Mouse (Mus musculus): ENCODE results near the gene Agbl1. TPM values are rescaled to one million over a fixed set of nuclear protein-coding genes. Genes with fewer than 3 reads are reported as not detected.

The Agbl1 gene
- polyA plus RNA-seq, 1 experiment from 2014 or later: 0.17 TPM

DNA sequence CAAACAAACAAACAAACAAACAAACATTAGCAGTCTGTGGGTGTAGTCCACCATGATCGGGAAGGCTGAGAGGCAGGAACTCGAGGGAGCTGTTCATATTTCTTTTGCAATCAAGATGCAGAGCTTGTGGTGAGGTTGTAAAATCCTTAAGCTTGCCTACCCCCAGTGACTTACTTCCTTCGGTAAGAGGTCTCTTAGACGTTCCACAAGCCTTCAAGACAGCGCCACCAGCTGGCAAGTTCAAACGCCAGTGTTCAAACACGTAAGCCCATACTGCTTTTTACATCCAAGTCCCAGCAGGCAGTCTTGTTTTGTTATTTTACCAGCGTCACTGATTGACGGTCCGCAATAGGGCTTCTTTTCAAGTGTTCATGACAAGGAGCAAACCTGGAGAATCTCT is 123.8 kb downstream of the Agbl1 start:
- Histone ChIP-seq H3K4me1 (ENCODE audit: control insufficient read depth, insufficient read depth, low read length) (no peaks in the 10 kb centered on the region), H3K9ac (ENCODE audit: low read length) (no peak overlapping the region), H3K9me3 (ENCODE audit: control insufficient read depth, low read length) (no peaks in the 10 kb centered on the region), H3K27me3 (ENCODE audit: control insufficient read depth, insufficient read depth, low read length) (no peaks in the 10 kb centered on the region), H3K4me3 (ENCODE audit: low read depth, low read length) (no peak overlapping the region), H3K4me2 (ENCODE audit: low read depth) (no peak overlapping the region), H3K27ac (ENCODE audit: low read depth, low read length) (no peak overlapping the region), H3K36me3 (ENCODE audit: control insufficient read depth, insufficient read depth, low read length) (no peaks in the 10 kb centered on the region)
- ATAC-seq (ENCODE audit: insufficient read depth, low FRiP score, low TSS enrichment) (no peak), DNase-seq (ENCODE audit: low spot score) (peak; percentile 27)
- 50% methylated on average over 10 of the region's 10 CpGs for WGBS

DNA sequence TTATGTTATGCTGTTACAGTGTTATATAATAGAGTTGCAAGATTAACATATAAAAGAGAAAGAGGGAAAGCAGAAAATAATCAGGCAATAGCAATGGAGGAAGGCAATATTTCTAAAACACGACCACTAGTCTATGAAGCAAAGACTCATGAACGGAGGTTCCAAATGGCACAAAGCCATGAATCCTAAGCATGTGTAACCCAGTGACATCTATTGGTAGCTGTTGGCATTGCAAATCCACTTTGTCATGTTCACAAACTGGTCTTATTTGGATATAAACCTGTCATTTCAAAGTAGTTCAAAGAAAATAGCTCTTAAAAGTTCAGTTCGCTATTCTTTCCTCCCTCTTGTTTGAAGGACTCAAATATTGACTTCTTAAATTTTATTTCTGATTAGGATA is 124.8 kb downstream of the Agbl1 start:
- DNase-seq (ENCODE audit: low spot score): no peak
- 37% methylated on average over 3 of the region's 3 CpGs for WGBS
- Histone ChIP-seq H3K9ac (ENCODE audit: low read length) (no peak overlapping the region), H3K27me3 (ENCODE audit: control insufficient read depth, insufficient read depth, low read length) (no peaks in the 10 kb centered on the region), H3K4me3 (ENCODE audit: low read depth, low read length) (no peak overlapping the region), H3K36me3 (ENCODE audit: control insufficient read depth, insufficient read depth, low read length) (no peaks in the 10 kb centered on the region), H3K27ac (ENCODE audit: low read depth, low read length) (no peak overlapping the region), H3K4me1 (ENCODE audit: control insufficient read depth, insufficient read depth, low read length) (no peaks in the 10 kb centered on the region), H3K9me3 (ENCODE audit: control insufficient read depth, low read length) (no peaks in the 10 kb centered on the region), H3K4me2 (ENCODE audit: low read depth) (no peak overlapping the region)
- no peak for ATAC-seq (ENCODE audit: insufficient read depth, low FRiP score, low TSS enrichment)

DNA sequence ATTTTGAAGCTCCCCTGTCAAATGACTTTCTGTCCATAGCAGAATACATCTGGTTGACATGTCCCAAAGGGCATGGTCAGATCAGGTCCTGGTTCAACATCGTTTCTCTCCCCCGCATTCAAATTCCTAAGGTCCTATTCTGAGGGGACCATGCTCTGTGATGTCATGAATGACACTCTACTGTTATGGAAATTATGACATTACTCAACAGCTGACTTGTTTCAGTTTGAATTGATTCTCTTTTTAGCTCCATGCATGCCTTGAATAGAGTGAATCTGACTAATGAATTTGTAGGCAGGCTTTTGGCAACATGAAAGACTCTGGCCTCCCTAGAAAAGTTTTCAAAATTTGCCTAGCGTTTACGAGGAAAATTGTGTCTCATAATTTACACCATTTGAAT is 141.6 kb downstream of the Agbl1 start:
- Histone ChIP-seq H3K36me3 (ENCODE audit: control insufficient read depth, insufficient read depth, low read length) (no peaks in the 10 kb centered on the region), H3K4me3 (ENCODE audit: low read depth, low read length) (no peak overlapping the region), H3K9me3 (ENCODE audit: control insufficient read depth, low read length) (no peaks in the 10 kb centered on the region; the same call in 1 of the 2 replicates), H3K4me2 (ENCODE audit: low read depth) (no peak overlapping the region), H3K4me1 (ENCODE audit: control insufficient read depth, insufficient read depth, low read length) (no peaks in the 10 kb centered on the region), H3K27me3 (ENCODE audit: control insufficient read depth, insufficient read depth, low read length) (no peaks in the 10 kb centered on the region), H3K9ac (ENCODE audit: low read length) (no peak overlapping the region), H3K27ac (ENCODE audit: low read depth, low read length) (no peak overlapping the region)
- 57% methylated on average over 4 of the region's 4 CpGs for WGBS
- no peak for ATAC-seq (ENCODE audit: insufficient read depth, low FRiP score, low TSS enrichment)
- DNase-seq (ENCODE audit: low spot score): no peak

DNA sequence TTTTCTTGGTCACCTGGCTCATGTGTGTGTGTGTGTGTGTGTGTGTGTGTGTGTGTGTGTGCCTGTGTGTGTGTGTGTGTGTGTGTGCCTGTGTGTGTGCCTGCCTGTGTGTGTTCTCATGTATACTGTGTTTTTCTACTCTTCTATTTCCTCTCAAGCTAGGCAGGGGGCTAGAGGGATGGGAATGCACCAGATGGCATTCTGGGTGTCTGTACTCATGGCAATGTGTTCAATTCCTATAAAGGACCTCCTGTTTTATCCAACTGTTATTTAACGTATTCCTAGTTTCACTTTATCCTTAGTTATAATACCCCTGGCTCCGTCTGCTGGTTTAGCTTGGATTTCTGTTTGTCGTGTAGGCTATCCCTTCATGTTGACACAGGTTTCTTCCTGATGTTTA is 149.8 kb downstream of the Agbl1 start:
- no peak overlapping the region for H3K4me3 ChIP-seq (ENCODE audit: low read depth, low read length)
- WGBS: 90% methylated on average over 3 of the region's 3 CpGs
- no peak for ATAC-seq (ENCODE audit: insufficient read depth, low FRiP score, low TSS enrichment)
- no peaks in the 10 kb centered on the region for H3K4me1 ChIP-seq (ENCODE audit: control insufficient read depth, insufficient read depth, low read length)
- DNase-seq (ENCODE audit: low spot score): no peak
- no peaks in the 10 kb centered on the region for H3K36me3 ChIP-seq (ENCODE audit: control insufficient read depth, insufficient read depth, low read length)
- no peaks in the 10 kb centered on the region for H3K9me3 ChIP-seq (ENCODE audit: control insufficient read depth, low read length)
- no peak overlapping the region for H3K4me2 ChIP-seq (ENCODE audit: low read depth)
- no peak overlapping the region for H3K9ac ChIP-seq (ENCODE audit: low read length)
- no peaks in the 10 kb centered on the region for H3K27me3 ChIP-seq (ENCODE audit: control insufficient read depth, insufficient read depth, low read length)
- no peak overlapping the region for H3K27ac ChIP-seq (ENCODE audit: low read depth, low read length)

DNA sequence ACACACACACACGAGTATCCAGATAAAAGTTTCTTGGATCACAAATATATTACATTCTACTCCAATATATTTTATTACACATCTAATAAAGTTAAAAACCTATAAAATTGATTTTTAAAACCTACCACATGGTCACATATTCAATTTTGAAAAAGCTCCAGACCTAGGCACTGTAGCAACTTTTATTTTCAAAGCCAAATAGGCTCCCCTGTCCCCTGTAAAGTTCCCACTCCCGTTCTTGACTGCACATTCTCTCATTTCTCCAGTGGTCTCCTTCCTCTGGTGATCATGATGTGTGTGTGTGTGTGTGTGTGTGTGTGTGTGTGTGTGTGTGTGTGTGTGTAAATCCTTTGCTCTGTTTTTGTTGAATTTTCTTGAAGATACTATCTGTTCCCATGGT is 152.3 kb downstream of the Agbl1 start:
- WGBS: 78% methylated on average over 2 of the region's 2 CpGs
- no peak overlapping the region for H3K27ac ChIP-seq (ENCODE audit: low read depth, low read length)
- no peaks in the 10 kb centered on the region for H3K4me1 ChIP-seq (ENCODE audit: control insufficient read depth, insufficient read depth, low read length)
- H3K4me2 ChIP-seq (ENCODE audit: low read depth): no peak overlapping the region
- no peak overlapping the region for H3K4me3 ChIP-seq (ENCODE audit: low read depth, low read length)
- H3K36me3 ChIP-seq (ENCODE audit: control insufficient read depth, insufficient read depth, low read length): no peaks in the 10 kb centered on the region
- H3K9ac ChIP-seq (ENCODE audit: low read length): no peak overlapping the region
- no peak for ATAC-seq (ENCODE audit: insufficient read depth, low FRiP score, low TSS enrichment)
- H3K27me3 ChIP-seq (ENCODE audit: control insufficient read depth, insufficient read depth, low read length): no peaks in the 10 kb centered on the region
- no peak for DNase-seq (ENCODE audit: low spot score)
- H3K9me3 ChIP-seq (ENCODE audit: control insufficient read depth, low read length): no peaks in the 10 kb centered on the region

DNA sequence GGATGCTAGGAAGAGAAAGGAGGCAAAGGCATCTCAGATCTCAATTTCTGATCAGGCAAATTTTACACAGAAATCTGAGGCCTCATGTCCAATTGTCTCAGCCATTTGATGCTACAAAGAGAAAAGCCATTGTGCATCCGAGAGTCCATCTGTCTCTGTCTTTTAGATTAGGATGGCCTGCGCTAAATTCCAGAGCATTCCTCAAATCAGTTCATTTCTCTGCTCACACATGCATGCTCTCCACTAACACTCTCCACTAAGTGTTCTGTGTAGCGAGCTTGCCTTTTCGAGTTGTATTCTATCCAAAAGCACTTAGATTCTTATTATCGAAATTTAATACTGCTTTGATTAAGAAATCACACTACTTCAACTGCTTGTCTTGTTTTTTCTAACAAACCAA is 159.6 kb downstream of the Agbl1 start:
- Histone ChIP-seq H3K36me3 (ENCODE audit: control insufficient read depth, insufficient read depth, low read length) (no peaks in the 10 kb centered on the region), H3K9ac (ENCODE audit: low read length) (no peak overlapping the region), H3K27ac (ENCODE audit: low read depth, low read length) (no peak overlapping the region), H3K4me2 (ENCODE audit: low read depth) (no peak overlapping the region), H3K9me3 (ENCODE audit: control insufficient read depth, low read length) (no peaks in the 10 kb centered on the region), H3K4me1 (ENCODE audit: control insufficient read depth, insufficient read depth, low read length) (peaks cover 6% of the 10 kb centered on the region; the same call in 1 of the 2 replicates), H3K27me3 (ENCODE audit: control insufficient read depth, insufficient read depth, low read length) (no peaks in the 10 kb centered on the region), H3K4me3 (ENCODE audit: low read depth, low read length) (no peak overlapping the region)
- DNase-seq (ENCODE audit: low spot score) (no peak), ATAC-seq (ENCODE audit: insufficient read depth, low FRiP score, low TSS enrichment) (no peak)
- WGBS: 78% methylated on average over 5 of the region's 5 CpGs

DNA sequence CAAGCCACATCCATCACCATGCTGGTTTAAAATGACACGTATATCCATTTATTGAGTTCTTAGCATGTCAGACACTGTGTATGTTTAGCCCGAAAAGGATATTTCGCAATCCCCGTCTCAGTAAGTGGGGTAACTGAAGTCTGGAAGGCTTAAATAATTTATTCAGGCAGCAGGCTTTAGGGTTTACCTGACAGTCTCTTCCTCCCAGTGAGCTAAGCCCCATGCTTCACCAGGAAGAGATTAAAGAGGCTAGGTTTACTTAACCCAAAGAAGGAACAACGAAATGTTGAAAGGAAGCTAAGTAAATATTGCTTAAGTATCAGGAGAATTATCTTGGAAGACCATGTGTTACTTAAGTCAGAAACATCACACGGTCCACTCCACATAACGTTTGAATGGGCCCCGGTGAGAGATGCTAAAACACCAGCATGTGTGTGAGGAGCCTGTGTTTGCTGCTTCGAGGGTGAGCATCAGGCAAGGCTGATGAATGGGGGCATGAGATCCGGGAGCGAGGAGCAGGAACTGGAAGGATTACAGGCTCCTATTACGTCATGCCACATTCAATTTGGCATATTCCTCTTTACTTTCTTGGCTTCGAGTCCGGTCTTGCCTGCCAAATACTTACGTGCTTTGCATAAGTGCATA is 162.7 kb downstream of the Agbl1 start:
- no peak overlapping the region for H3K27ac ChIP-seq (ENCODE audit: low read depth, low read length)
- H3K27me3 ChIP-seq (ENCODE audit: control insufficient read depth, insufficient read depth, low read length): no peaks in the 10 kb centered on the region
- H3K36me3 ChIP-seq (ENCODE audit: control insufficient read depth, insufficient read depth, low read length): no peaks in the 10 kb centered on the region
- H3K4me1 ChIP-seq (ENCODE audit: control insufficient read depth, insufficient read depth, low read length): peaks cover 6% of the 10 kb centered on the region; the same call in 1 of the 2 replicates
- no peaks in the 10 kb centered on the region for H3K9me3 ChIP-seq (ENCODE audit: control insufficient read depth, low read length)
- H3K9ac ChIP-seq (ENCODE audit: low read length): no peak overlapping the region
- peak; percentile 32; the same call in 1 of the 2 replicates for ATAC-seq (ENCODE audit: insufficient read depth, low FRiP score, low TSS enrichment)
- no peak for DNase-seq (ENCODE audit: low spot score)
- peak overlapping the region; percentile 54; the same call in 1 of the 2 replicates for H3K4me2 ChIP-seq (ENCODE audit: low read depth)
- WGBS: 33% methylated on average over 15 of the region's 15 CpGs
- no peak overlapping the region for H3K4me3 ChIP-seq (ENCODE audit: low read depth, low read length)

DNA sequence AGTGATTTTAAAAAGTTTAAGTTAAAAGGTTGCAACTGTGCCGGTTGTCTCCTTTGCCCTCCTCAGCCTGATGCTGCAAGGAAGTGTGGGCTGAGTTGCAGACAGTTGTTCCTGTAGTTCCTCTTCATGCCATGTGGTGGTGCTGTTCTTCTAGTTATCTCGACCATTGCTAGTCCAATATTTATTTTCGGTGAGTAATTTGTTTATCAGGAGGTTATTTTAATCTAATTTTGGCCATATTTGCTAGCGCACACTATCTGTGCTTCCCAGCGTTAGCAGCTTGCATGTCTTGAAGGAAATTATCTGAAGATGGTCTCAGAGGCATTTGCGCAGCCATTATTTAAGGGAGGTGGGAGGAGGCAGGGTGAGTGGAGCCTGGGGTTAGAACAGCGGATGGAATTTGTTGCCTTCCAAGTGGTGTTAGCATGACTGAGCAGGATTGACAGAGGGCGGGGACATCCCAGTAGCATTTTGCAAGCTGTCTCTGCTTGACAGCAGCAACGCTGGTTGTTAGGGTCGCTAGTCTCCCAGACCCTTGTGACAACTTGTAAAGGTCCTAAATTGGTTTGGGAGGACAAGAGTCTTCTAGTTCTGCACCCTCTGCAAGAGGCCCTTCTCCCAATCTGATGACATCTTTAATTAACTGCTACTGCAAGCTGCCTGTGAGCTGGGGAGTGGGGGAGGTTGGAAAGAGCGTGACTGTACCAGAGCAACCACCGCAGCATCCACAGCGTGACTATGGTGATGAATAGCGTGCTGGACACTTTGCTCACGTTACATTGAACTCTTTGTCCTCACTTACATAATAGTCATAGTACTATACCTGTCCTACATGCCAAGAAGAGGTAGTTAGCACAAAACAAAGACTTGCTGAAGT is 163.5 kb downstream of the Agbl1 start:
- Histone ChIP-seq H3K9ac (ENCODE audit: low read length) (peak overlapping the region; percentile 35; the same call in 1 of the 2 replicates), H3K36me3 (ENCODE audit: control insufficient read depth, insufficient read depth, low read length) (no peaks in the 10 kb centered on the region), H3K4me1 (ENCODE audit: control insufficient read depth, insufficient read depth, low read length) (peaks cover 6% of the 10 kb centered on the region; the same call in 1 of the 2 replicates), H3K27ac (ENCODE audit: low read depth, low read length) (no peak overlapping the region), H3K4me3 (ENCODE audit: low read depth, low read length) (peak overlapping the region; percentile 20; the same call in 1 of the 2 replicates), H3K27me3 (ENCODE audit: control insufficient read depth, insufficient read depth, low read length) (no peaks in the 10 kb centered on the region), H3K9me3 (ENCODE audit: control insufficient read depth, low read length) (no peaks in the 10 kb centered on the region), H3K4me2 (ENCODE audit: low read depth) (peak overlapping the region; percentile 54)
- ATAC-seq (ENCODE audit: insufficient read depth, low FRiP score, low TSS enrichment): peak; percentile 87
- DNase-seq (ENCODE audit: low spot score): peak; percentile 68
- 12% methylated on average over 15 of the region's 15 CpGs for WGBS
